Mouse (Mus musculus) monocyte, adult 59 days (primary cell): Measurements from ENCODE around the gene Olfr211. TPM values are rescaled to one million over a fixed set of nuclear protein-coding genes. Genes with fewer than 3 reads are reported as not detected.

Source experiments
- total RNA-seq, 2 experiments: library from RNA; stranded (reverse); gene quantifications; one replicate each; pipeline ENCODE4 v1.2.4; 2023

Olfr211 gene
- not detected for total RNA-seq

GRCm38 (mm10) chr6:116488791-116489190 is at the start of gene Olfr211:
Gene Olfr211 (plus strand): TSS chr6:116489091.

GRCm38 (mm10) chr6:116460544-116461283 is 28.2 kb upstream of the Olfr211 start, which contains the start of gene Alox5:
Gene Alox5 (minus strand): TSS chr6:116461178.

DNA sequence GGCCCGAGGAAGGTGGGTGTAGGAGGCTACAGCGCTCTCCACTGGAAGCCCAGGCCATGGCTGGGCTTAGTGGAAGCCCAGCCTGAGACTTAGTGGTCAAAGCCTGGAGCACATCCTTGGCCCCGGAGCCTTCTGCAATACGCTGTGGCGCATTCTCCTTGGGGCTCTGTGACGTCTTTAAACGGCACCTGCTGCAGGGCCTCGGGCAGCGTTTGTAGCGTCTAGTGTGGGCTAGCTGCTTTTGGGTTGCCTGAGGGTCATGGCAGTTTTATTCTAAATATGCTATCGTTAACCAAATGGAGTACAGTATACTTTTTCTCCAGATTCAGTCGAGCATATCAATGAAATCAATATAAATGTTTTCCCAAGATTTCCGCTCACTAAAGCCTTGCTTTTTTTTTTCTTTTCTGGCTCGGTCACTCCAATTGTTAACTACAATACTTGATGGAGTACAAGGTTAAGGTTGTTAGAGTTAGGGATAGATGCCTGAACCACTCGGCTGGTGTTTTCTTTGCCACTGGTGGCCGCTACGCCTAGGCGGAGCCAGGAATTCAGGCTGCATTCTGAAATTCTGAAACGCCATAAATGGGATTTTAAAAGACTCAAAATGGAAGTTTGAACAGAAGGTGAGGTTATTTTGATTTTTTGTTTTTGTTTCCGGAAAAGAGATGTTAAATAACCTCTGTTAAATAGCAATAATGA is 17.6 kb downstream of the Olfr211 start, which contains the start of gene Olfr212:
Gene Olfr212 (plus strand): TSS at position 215 of the 702 bp plus-strand sequence.

GRCm38 (mm10) chr6:116538156-116538555 is 49.3 kb downstream of the Olfr211 start, which contains the start of gene Olfr213:
Gene Olfr213 (plus strand): TSS chr6:116538456.

Other genes with a start within 250 kb of the Olfr211 start
- 1 to 10 TPM; 6.1 to 6.5 TPM for gene Zfand4, start 224.9 kb upstream of the Olfr211 start, total RNA-seq
- 10 to 100 TPM; 16.4 to 17.8 TPM for gene March8, start 151.1 kb upstream of the Olfr211 start, total RNA-seq
- 10 to 100 TPM; 20.0 to 29.5 TPM for gene Alox5, start 27.9 kb upstream of the Olfr211 start, total RNA-seq
- gene Olfr212, start 17.4 kb downstream of the Olfr211 start, total RNA-seq = under 1 TPM; 0.39 to 0.42 TPM
- gene Olfr213, start 49.4 kb downstream of the Olfr211 start, total RNA-seq = not detected
- gene Gm5580, start 62.0 kb downstream of the Olfr211 start, total RNA-seq = 1 to 10 TPM; 1.7 to 2.3 TPM
- not detected for gene Olfr214, start 65.1 kb downstream of the Olfr211 start, total RNA-seq
- not detected for gene Olfr215, start 95.1 kb downstream of the Olfr211 start, total RNA-seq
- 10 to 100 TPM in 1 of 2 experiments, 1 to 10 TPM in 1; 8.7 to 10.5 TPM for gene Zfp422, start 139.9 kb downstream of the Olfr211 start, total RNA-seq
- gene Depp1, start 161.5 kb downstream of the Olfr211 start, total RNA-seq = not detected
- gene Rassf4, start 184.9 kb downstream of the Olfr211 start, total RNA-seq = 100 to 1,000 TPM; 373 to 419 TPM
- under 1 TPM; 0.37 to 0.39 TPM for gene Tmem72, start 227.8 kb downstream of the Olfr211 start, total RNA-seq